Mouse (Mus musculus): ENCODE data around the gene Rab17.

DNA sequence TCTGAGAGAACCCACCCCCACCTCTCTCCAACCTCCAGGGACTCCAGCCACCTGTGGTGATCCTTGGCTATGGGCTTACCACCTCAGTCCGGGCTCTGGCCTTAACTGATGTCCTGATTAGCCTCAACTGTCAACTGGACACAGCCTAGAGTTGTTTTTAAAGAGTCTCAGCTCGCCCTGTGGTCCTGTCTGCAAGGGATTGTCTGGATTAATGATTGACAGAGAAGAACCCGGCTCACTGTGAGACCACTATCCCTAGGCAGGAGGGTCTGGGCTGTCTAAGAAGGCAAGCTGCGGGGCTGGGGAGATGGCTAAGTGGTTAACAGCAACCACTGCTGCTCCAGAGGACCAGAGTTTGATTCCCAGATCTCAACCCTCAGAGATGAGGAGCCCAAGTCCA, 6.9 kb downstream of the Rab17 start:
- no peak for TF ChIP-seq CTCF (IDR thresholded peaks at IDR 0.05; ENCODE audit: control insufficient read depth, insufficient read depth, insufficient replicate concordance, low read depth, low read length)
- no peak for TF ChIP-seq POLR2A (IDR thresholded peaks at IDR 0.05; ENCODE audit: control insufficient read depth, low read depth, low read length)
